Mouse (Mus musculus): Measurements from ENCODE around the gene H2-M11.

Gene H2-M11

DNA sequence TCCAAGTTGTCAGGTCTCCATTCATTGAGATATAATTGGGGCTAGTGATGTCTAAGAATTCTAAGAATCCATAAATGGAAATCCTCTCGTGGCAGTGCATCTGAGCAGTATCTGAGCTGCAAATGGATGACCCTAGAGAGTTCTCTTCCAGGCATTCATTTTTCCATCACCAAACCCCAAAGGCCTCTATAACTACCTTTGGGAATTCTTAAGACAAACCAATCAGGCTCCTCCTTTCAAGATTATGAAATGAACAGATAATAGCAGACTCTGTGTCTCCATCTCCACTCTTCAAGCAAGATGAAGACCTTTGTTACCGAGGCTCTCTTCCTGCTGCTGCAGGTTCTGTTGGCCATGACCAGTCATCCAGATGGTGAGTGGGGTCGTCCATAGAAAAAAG is at the start of gene H2-M11:
TSS of gene H2-M11 (plus strand) at position 301 of the 400 bp plus-strand sequence.
- no peak for DNase-seq (ENCODE audit: low spot score in 2 of 2)

DNA sequence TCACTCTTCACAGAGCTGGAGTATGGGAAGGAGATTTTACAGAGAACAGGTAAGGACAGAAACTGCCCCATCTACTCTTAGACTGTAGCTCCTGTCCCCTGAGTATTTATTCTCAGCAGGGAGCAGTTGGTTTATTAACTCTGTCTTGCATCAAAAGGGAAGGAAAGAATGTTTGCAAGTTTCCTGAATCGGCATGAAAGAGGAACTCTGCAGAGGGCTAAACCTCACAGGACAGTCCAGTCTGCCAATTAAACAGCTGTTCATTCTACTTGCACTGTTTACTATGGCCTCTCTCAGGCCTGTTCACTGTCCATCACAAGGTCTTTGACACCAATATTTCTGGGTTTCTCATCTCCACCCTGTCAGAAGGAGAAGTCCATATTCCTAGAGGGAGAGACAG is 46.4 kb upstream of the H2-M11 start:
- no peak for DNase-seq (ENCODE audit: low spot score in 2 of 2)

DNA sequence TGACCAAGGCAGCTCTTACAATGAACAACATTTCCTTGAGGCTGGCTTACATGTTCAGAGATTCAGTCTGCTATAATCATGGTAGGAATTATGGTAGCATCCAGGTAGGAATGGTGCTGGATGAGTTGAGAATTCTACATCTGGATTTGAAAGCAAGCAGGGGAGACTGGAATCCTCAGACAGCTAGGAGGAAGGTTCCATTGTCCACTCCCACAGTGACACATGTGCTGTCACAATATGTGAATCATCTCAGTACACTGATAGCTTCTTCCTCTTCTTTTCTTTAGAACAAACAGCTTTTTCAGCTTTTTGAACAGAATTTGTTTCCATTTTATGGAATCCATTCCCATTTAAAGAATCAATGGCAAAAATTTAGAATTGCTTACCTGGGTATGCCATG is 43.0 kb upstream of the H2-M11 start:
- no peak for DNase-seq (ENCODE audit: low spot score in 2 of 2)
